In the genomic region with DNA sequence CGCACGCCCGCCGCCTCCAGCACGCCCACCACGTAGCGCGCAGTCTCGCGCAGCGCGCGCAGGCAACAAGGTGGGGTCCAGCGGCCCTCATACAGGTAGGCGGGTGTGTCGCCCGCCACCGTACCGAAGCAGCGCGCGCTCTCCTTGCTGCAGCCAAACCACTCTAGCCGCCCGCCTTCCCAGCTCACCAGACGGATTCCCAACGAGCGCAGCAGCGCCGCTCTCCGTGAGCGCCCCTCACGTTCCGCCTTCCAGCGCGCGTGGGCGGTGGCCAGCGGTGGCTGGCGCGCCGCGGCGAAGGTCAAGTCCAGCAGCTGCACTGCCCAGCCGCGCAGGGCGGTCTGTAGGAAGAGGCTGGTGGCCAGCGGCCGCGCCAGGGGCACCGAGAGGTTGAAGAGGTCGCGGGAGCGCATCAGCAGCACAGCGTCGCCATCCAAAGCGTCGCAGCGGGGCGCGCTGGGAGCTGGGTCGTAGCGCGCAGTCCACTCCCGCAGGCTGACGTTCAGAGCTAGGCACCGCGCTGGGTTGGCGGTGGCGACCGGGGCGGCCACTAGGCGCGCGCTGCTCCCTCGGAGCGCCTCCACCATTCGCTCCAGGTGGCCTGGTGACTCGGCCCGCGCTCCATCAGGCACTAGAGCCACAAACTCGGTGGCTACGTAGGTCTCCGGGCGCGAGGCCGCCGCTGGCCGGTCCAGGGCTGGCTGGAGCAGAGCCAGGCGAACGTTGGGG, we compare ENCODE assay signal across 8 mouse cellular contexts. TPM values are rescaled to one million over a fixed set of nuclear protein-coding genes. Genes with fewer than 3 reads are reported as not detected.
DNase-seq lines count a peak whose midpoint lies in the region; ATAC-seq and TF ChIP-seq lines count a peak whose summit lies in the region.

No protein-coding gene starts in this region.

- 13% methylated on average over 90 of the region's 90 CpGs for WGBS in forebrain, postnatal 0 days
- 4% methylated on average over 90 of the region's 90 CpGs for whole genome bisulfite sequencing in limb, embryonic 14.5 days

- peak overlapping the region; percentile 23 for H3K4me3 ChIP-seq in erythroblast, embryonic 14.5 days (replicated peaks)
- peak overlapping the region; percentile 52 for H3K4me3 ChIP-seq in forebrain, postnatal 0 days (ENCODE audit: low read depth, low read length)
- H3K4me3 ChIP-seq in limb, embryonic 14.5 days (replicated peaks; ENCODE audit: low read length) = peak overlapping the region; percentile 46

- DNase-seq in ovary, postnatal 36 days (ENCODE audit: low spot score) = peak; percentile 40
- DNase-seq in ovary, postnatal 10 days (ENCODE audit: low spot score) = no peak
- DNase-seq in forebrain, postnatal 0 days = peak; percentile 74
- DNase-seq in limb, embryonic 14.5 days (ENCODE audit: low spot score) = peak; percentile 45
- peak; percentile 76 for DNase-seq in retina, postnatal 1 day

- peaks cover 43% of the 10 kb centered on the region for H3K36me3 ChIP-seq in erythroblast, embryonic 14.5 days (ENCODE audit: control insufficient read depth)
- peaks cover 4% of the 10 kb centered on the region; the same call in 1 of the 2 replicates for H3K36me3 ChIP-seq in forebrain, postnatal 0 days (ENCODE audit: insufficient read depth)
- H3K36me3 ChIP-seq in limb, embryonic 14.5 days (ENCODE audit: control insufficient read depth, insufficient read depth, low read length) = peaks cover 36% of the 10 kb centered on the region

- H3K4me2 ChIP-seq in forebrain, postnatal 0 days (ENCODE audit: low read depth) = peak overlapping the region; percentile 92
- H3K4me2 ChIP-seq in limb, embryonic 14.5 days (replicated peaks; ENCODE audit: low read depth, low read length, severe bottlenecking) = peak overlapping the region; percentile 96

- H3K27me3 ChIP-seq in erythroblast, embryonic 14.5 days (ENCODE audit: control insufficient read depth) = peaks cover 26% of the 10 kb centered on the region
- no peaks in the 10 kb centered on the region for H3K27me3 ChIP-seq in forebrain, postnatal 0 days (ENCODE audit: insufficient read depth, low read length)
- peaks cover 21% of the 10 kb centered on the region for H3K27me3 ChIP-seq in limb, embryonic 14.5 days (ENCODE audit: control insufficient read depth, insufficient read depth, low read length)

- peaks cover 3% of the 10 kb centered on the region; the same call in 1 of the 2 replicates for H3K9me3 ChIP-seq in erythroblast, embryonic 14.5 days (ENCODE audit: control insufficient read depth, low read length)
- no peaks in the 10 kb centered on the region for H3K9me3 ChIP-seq in forebrain, postnatal 0 days (ENCODE audit: low read length)
- no peaks in the 10 kb centered on the region for H3K9me3 ChIP-seq in limb, embryonic 14.5 days (ENCODE audit: control insufficient read depth, low read length)

- peaks cover 31% of the 10 kb centered on the region for H3K4me1 ChIP-seq in erythroblast, embryonic 14.5 days (ENCODE audit: control insufficient read depth)
- H3K4me1 ChIP-seq in forebrain, postnatal 0 days (ENCODE audit: insufficient read depth) = peaks cover 17% of the 10 kb centered on the region
- peaks cover 22% of the 10 kb centered on the region for H3K4me1 ChIP-seq in limb, embryonic 14.5 days (ENCODE audit: control insufficient read depth, insufficient read depth, low read length)

- H3K9ac ChIP-seq in forebrain, postnatal 0 days = peak overlapping the region; percentile 67
- peak overlapping the region; percentile 50 for H3K9ac ChIP-seq in limb, embryonic 14.5 days (ENCODE audit: low read depth, low read length, severe bottlenecking)

- peak; percentile 60 for TF ChIP-seq CTCF in forebrain, postnatal 0 days (IDR thresholded peaks at IDR 0.05; ENCODE audit: low read depth)

- no peak for ATAC-seq in erythroblast, adult 5-6 weeks (replicated peaks; ENCODE audit: low FRiP score, poor library complexity, severe bottlenecking)
- ATAC-seq in forebrain, postnatal 0 days = peak; percentile 62
- no peak for ATAC-seq in limb, embryonic 14.5 days (ENCODE audit: low FRiP score, low read depth)
- no peak for ATAC-seq in erythroid progenitor cell, adult 5-6 weeks (replicated peaks; ENCODE audit: low FRiP score, poor library complexity, severe bottlenecking)

- peak overlapping the region; percentile 80 for H3K27ac ChIP-seq in forebrain, postnatal 0 days (ENCODE audit: low read depth, low read length)
- H3K27ac ChIP-seq in limb, embryonic 14.5 days (replicated peaks; ENCODE audit: low read depth, low read length) = no peak overlapping the region

- no peak for TF ChIP-seq POLR2A in limb, embryonic 14.5 days (IDR thresholded peaks at IDR 0.05; ENCODE audit: borderline replicate concordance, extremely low read depth, insufficient read depth, insufficient read length)

RNA-seq across cellular contexts. Expression of a gene that starts 4.6 kb away (rescaled TPM):
- polyA plus RNA-seq in erythroblast, embryonic 14.5 days (2012) = 11.1 and 11.3 TPM in 2 replicates
- total RNA-seq in erythroblast, adult 5-6 weeks (2015; ENCODE audit: low replicate concordance) = 21.5 and 22.4 TPM in 2 replicates
- 34.3 and 69.7 TPM in 2 replicates for total RNA-seq in erythroblast, adult 5-6 weeks (2017; ENCODE audit: low replicate concordance)
- total RNA-seq in forebrain, postnatal 0 days (2014; rRNA removed) = 240 and 243 TPM in 2 replicates
- polyA plus RNA-seq in forebrain, postnatal 0 days (2015; fragmentation: Nextera tagmentation; extraction: Ambion mirVana) = 168 and 169 TPM in 2 replicates
- polyA plus RNA-seq in limb, embryonic 14.5 days (2012; rRNA removed) = 197 and 280 TPM in 2 replicates
- 109 and 137 TPM in 2 replicates for polyA plus RNA-seq in limb, embryonic 14.5 days (2014; fragmentation: Nextera tagmentation; extraction: Ambion mirVana)
- 75.0 and 87.2 TPM in 2 replicates for total RNA-seq in erythroid progenitor cell, adult 5-6 weeks (2015; ENCODE audit: low replicate concordance)
- 76.9 and 128 TPM in 2 replicates for total RNA-seq in erythroid progenitor cell, adult 5-6 weeks (2017; ENCODE audit: low replicate concordance)

RNA-seq across cellular contexts. Expression of a gene that starts 5.4 kb away (rescaled TPM):
- polyA plus RNA-seq in erythroblast, embryonic 14.5 days (2012) = 1.2 and 1.5 TPM in 2 replicates
- total RNA-seq in erythroblast, adult 5-6 weeks (2015; ENCODE audit: low replicate concordance) = 2.5 and 4.2 TPM in 2 replicates
- total RNA-seq in erythroblast, adult 5-6 weeks (2017; ENCODE audit: low replicate concordance) = 3.1 and 8.0 TPM in 2 replicates
- total RNA-seq in forebrain, postnatal 0 days (2014; rRNA removed) = 40.0 and 54.6 TPM in 2 replicates
- 31.7 and 37.8 TPM in 2 replicates for polyA plus RNA-seq in forebrain, postnatal 0 days (2015; fragmentation: Nextera tagmentation; extraction: Ambion mirVana)
- 29.9 and 37.6 TPM in 2 replicates for polyA plus RNA-seq in limb, embryonic 14.5 days (2012; rRNA removed)
- polyA plus RNA-seq in limb, embryonic 14.5 days (2014; fragmentation: Nextera tagmentation; extraction: Ambion mirVana) = 26.9 and 32.6 TPM in 2 replicates
- 6.5 and 7.5 TPM in 2 replicates for total RNA-seq in erythroid progenitor cell, adult 5-6 weeks (2015; ENCODE audit: low replicate concordance)
- total RNA-seq in erythroid progenitor cell, adult 5-6 weeks (2017; ENCODE audit: low replicate concordance) = 4.9 and 19.6 TPM in 2 replicates

RNA-seq across cellular contexts. Expression of a gene that starts 29.9 kb away (rescaled TPM):
- 24.9 and 33.8 TPM in 2 replicates for polyA plus RNA-seq in erythroblast, embryonic 14.5 days (2012)
- 655 and 701 TPM in 2 replicates for total RNA-seq in erythroblast, adult 5-6 weeks (2015; ENCODE audit: low replicate concordance)
- total RNA-seq in erythroblast, adult 5-6 weeks (2017; ENCODE audit: low replicate concordance) = 713 and 810 TPM in 2 replicates
- total RNA-seq in forebrain, postnatal 0 days (2014; rRNA removed) = 6.3 and 9.3 TPM in 2 replicates
- 7.2 and 7.5 TPM in 2 replicates for polyA plus RNA-seq in forebrain, postnatal 0 days (2015; fragmentation: Nextera tagmentation; extraction: Ambion mirVana)
- polyA plus RNA-seq in limb, embryonic 14.5 days (2012; rRNA removed) = 80.3 and 96.1 TPM in 2 replicates
- polyA plus RNA-seq in limb, embryonic 14.5 days (2014; fragmentation: Nextera tagmentation; extraction: Ambion mirVana) = 21.7 and 24.4 TPM in 2 replicates
- total RNA-seq in erythroid progenitor cell, adult 5-6 weeks (2015; ENCODE audit: low replicate concordance) = 596 and 609 TPM in 2 replicates
- total RNA-seq in erythroid progenitor cell, adult 5-6 weeks (2017; ENCODE audit: low replicate concordance) = 412 and 455 TPM in 2 replicates

RNA-seq across cellular contexts. Expression of a gene that starts 31.6 kb away (rescaled TPM):
- 0.61 and 0.66 TPM in 2 replicates for polyA plus RNA-seq in erythroblast, embryonic 14.5 days (2012)
- total RNA-seq in erythroblast, adult 5-6 weeks (2015; ENCODE audit: low replicate concordance) = 4.6 and 18.8 TPM in 2 replicates
- 2.5 and 5.1 TPM in 2 replicates for total RNA-seq in erythroblast, adult 5-6 weeks (2017; ENCODE audit: low replicate concordance)
- 2.9 and 3.9 TPM in 2 replicates for total RNA-seq in forebrain, postnatal 0 days (2014; rRNA removed)
- 2.7 and 4.0 TPM in 2 replicates for polyA plus RNA-seq in forebrain, postnatal 0 days (2015; fragmentation: Nextera tagmentation; extraction: Ambion mirVana)
- polyA plus RNA-seq in limb, embryonic 14.5 days (2012; rRNA removed) = 35.9 and 48.9 TPM in 2 replicates
- polyA plus RNA-seq in limb, embryonic 14.5 days (2014; fragmentation: Nextera tagmentation; extraction: Ambion mirVana) = 19.2 and 22.1 TPM in 2 replicates
- total RNA-seq in erythroid progenitor cell, adult 5-6 weeks (2015; ENCODE audit: low replicate concordance) = 8.3 and 18.4 TPM in 2 replicates
- total RNA-seq in erythroid progenitor cell, adult 5-6 weeks (2017; ENCODE audit: low replicate concordance) = 3.8 and 4.9 TPM in 2 replicates

Comparison
In these comparisons a context has a peak if more than half of its experiments do, and no peak if none do; other contexts are left out.
1. RNA of a gene that starts 29.9 kb away (total RNA-seq): 655 to 810 TPM in erythroblast, adult 5-6 weeks and 412 to 609 TPM in erythroid progenitor cell, adult 5-6 weeks; 6.3 to 9.3 TPM in forebrain, postnatal 0 days; every median in the first group is over 10 times any median in the second.
2. Peak in every context shown above with its lines, with median percentiles within 50 percentile points of each other: H3K4me3 ChIP-seq.